Mouse (Mus musculus) stomach, postnatal 0 days (tissue): Measurements from ENCODE around the gene Anp32a. TPM values are rescaled to one million over a fixed set of nuclear protein-coding genes. Genes with fewer than 3 reads are reported as not detected.

Source experiments
- ATAC-seq: fragments of 200-750 bp; cut with Nextera tagmentation; 2 replicates; pipeline ENCODE4 v1.8.0; 2017; ENCODE audit not compliant: low FRiP score, low TSS enrichment
- DNase-seq: peaks from one replicate; pipeline ENCODE4 v3.0.0-alpha.2; 2016; ENCODE audit warnings: low spot score
- H3K27ac ChIP-seq: fragments of 300-500 bp; sonication (generic); replicated peaks from 2 replicates; pipeline ENCODE4 v1.5.1; 2014; ENCODE audit warnings: mild to moderate bottlenecking, control low read depth
- H3K27me3 ChIP-seq: fragments of 300-500 bp; sonication (generic); 2 replicates; pipeline ENCODE4 v1.6.1; 2014; ENCODE audit warnings: low read length; ENCODE audit not compliant: control insufficient read depth, insufficient read depth
- H3K36me3 ChIP-seq: fragments of 300-500 bp; sonication (generic); 2 replicates; pipeline ENCODE4 v1.6.1; 2014; ENCODE audit warnings: low read length, mixed read lengths; ENCODE audit not compliant: control insufficient read depth, insufficient read depth
- H3K4me1 ChIP-seq: fragments of 300-500 bp; sonication (generic); replicated peaks from 2 replicates; pipeline ENCODE4 v1.6.1; 2014; ENCODE audit warnings: antibody characterized with exemption; ENCODE audit not compliant: control insufficient read depth, insufficient read depth
- H3K4me2 ChIP-seq: fragments of 300-500 bp; sonication (generic); replicated peaks from 2 replicates; pipeline ENCODE4 v1.6.1; 2014; ENCODE audit warnings: low read depth, mild to moderate bottlenecking, control low read depth, moderate library complexity
- H3K4me3 ChIP-seq: fragments of 300-500 bp; sonication (generic); 2 replicates; pipeline ENCODE4 v1.5.1; 2014; ENCODE audit warnings: low read depth, low read length, control low read depth
- H3K9ac ChIP-seq: fragments of 300-500 bp; sonication (generic); 2 replicates; pipeline ENCODE4 v1.6.1; 2014; ENCODE audit warnings: mild to moderate bottlenecking, low read length, control low read depth, mixed read lengths
- H3K9me3 ChIP-seq: fragments of 300-500 bp; sonication (generic); 2 replicates; pipeline ENCODE4 v1.6.1; 2016; ENCODE audit warnings: low read length; ENCODE audit not compliant: control insufficient read depth
- CTCF ChIP-seq: IDR thresholded peaks from 2 replicates; pipeline ENCODE4 v1.5.1; 2016; ENCODE audit warnings: antibody characterized with exemption, low read depth, mild to moderate bottlenecking, moderate library complexity
- EP300 ChIP-seq: optimal IDR thresholded peaks from 2 replicates; pipeline ENCODE3; 2016; ENCODE audit warnings: antibody characterized with exemption
- WGBS: fragments of 180-500 bp; shearing (Covaris S2); extraction: QIAGEN DNeasy Blood & Tissue Kit; methylation state at CpG from one replicate; pipeline ENCODE4 v1.1.7; 2014; 5-methylcytosine and 5-hydroxymethylcytosine counted together
- polyA plus RNA-seq: library from polyadenylated mRNA; unstranded; fragments of >200 nt; fragmentation: Nextera tagmentation; extraction: Ambion mirVana; gene quantifications from 2 replicates; pipeline ENCODE4 v1.2.1, GENCODE M21; 2015

Anp32a gene
- polyA plus RNA-seq, 1 experiment from 2014 or later = 89.9 TPM

- WGBS = 49% methylated on average over 2 of the region's 2 CpGs
- ATAC-seq = no peak
- TF ChIP-seq EP300 (no peak), CTCF (no peak)
Measured at GRCm38 (mm10) chr9:62394163-62394562, 53.1 kb downstream of the Anp32a start.

GRCm38 (mm10) chr9:62400531-62401170 is 59.6 kb downstream of the Anp32a start:
- no peak overlapping the region for H3K4me2 ChIP-seq
- 54% methylated on average over 11 of the region's 11 CpGs for WGBS
- no peak overlapping the region for H3K9ac ChIP-seq
- no peak for DNase-seq
- 0 out of 2 replicates have a peak, but pooled peaks have one; percentile 24 for ATAC-seq
- H3K4me3 ChIP-seq = no peak overlapping the region
- no peaks in the 10 kb centered on the region for H3K9me3 ChIP-seq
- TF ChIP-seq EP300 (no peak), CTCF (no peak)
- H3K27ac ChIP-seq = no peak overlapping the region
- H3K4me1 ChIP-seq = no peaks in the 10 kb centered on the region
- no peaks in the 10 kb centered on the region for H3K36me3 ChIP-seq
- no peaks in the 10 kb centered on the region for H3K27me3 ChIP-seq

More at GRCm38 (mm10) chr9:62394163-62394562, 53.1 kb downstream of the Anp32a start:
- Histone ChIP-seq H3K27me3 (no peaks in the 10 kb centered on the region), H3K4me3 (no peak overlapping the region), H3K4me2 (no peak overlapping the region), H3K36me3 (no peaks in the 10 kb centered on the region), H3K27ac (no peak overlapping the region), H3K9me3 (no peaks in the 10 kb centered on the region), H3K4me1 (no peaks in the 10 kb centered on the region), H3K9ac (no peak overlapping the region)
- no peak for DNase-seq

GRCm38 (mm10) chr9:62401589-62401988 is 60.5 kb downstream of the Anp32a start:
- 71% methylated on average over 1 of the region's 1 CpGs for WGBS
- Histone ChIP-seq H3K4me3 (no peak overlapping the region), H3K4me2 (no peak overlapping the region), H3K27ac (no peak overlapping the region), H3K36me3 (no peaks in the 10 kb centered on the region), H3K9me3 (no peaks in the 10 kb centered on the region), H3K4me1 (no peaks in the 10 kb centered on the region), H3K27me3 (no peaks in the 10 kb centered on the region), H3K9ac (no peak overlapping the region)
- DNase-seq = no peak
- TF ChIP-seq EP300 (no peak), CTCF (no peak)
- ATAC-seq = no peak

GRCm38 (mm10) chr9:62406423-62407013 is 65.4 kb downstream of the Anp32a start:
- no peaks in the 10 kb centered on the region; the same call in 1 of the 2 replicates for H3K9me3 ChIP-seq
- no peak for TF ChIP-seq CTCF
- TF ChIP-seq EP300 = no peak

GRCm38 (mm10) chr9:62407357-62408146 is 66.5 kb downstream of the Anp32a start:
- no peaks in the 10 kb centered on the region for H3K27me3 ChIP-seq
- no peaks in the 10 kb centered on the region for H3K36me3 ChIP-seq
- no peaks in the 10 kb centered on the region; the same call in 1 of the 2 replicates for H3K9me3 ChIP-seq
- H3K4me2 ChIP-seq = no peak overlapping the region
- WGBS = 58% methylated on average over 5 of the region's 5 CpGs
- TF ChIP-seq EP300 = no peak
- peak; percentile 18; the same call in 1 of the 2 replicates for TF ChIP-seq CTCF
- H3K27ac ChIP-seq = no peak overlapping the region
- no peaks in the 10 kb centered on the region for H3K4me1 ChIP-seq
- no peak overlapping the region for H3K4me3 ChIP-seq
- ATAC-seq (no peak), DNase-seq (no peak)
- no peak overlapping the region for H3K9ac ChIP-seq

More at GRCm38 (mm10) chr9:62406423-62407013, 65.4 kb downstream of the Anp32a start:
- H3K4me3 ChIP-seq = no peak overlapping the region
- H3K27ac ChIP-seq = peak overlapping the region; percentile 4; the same call in 1 of the 2 replicates
- no peaks in the 10 kb centered on the region for H3K27me3 ChIP-seq
- H3K4me1 ChIP-seq = no peaks in the 10 kb centered on the region
- H3K4me2 ChIP-seq = no peak overlapping the region
- no peaks in the 10 kb centered on the region for H3K36me3 ChIP-seq
- 53% methylated on average over 7 of the region's 7 CpGs for WGBS
- DNase-seq (peak; percentile 26), ATAC-seq (peak; percentile 78)
- H3K9ac ChIP-seq = no peak overlapping the region
